Mouse (Mus musculus) hindbrain, embryonic 15.5 days (tissue): ENCODE results near the gene Plcb4. TPM values are rescaled to one million over a fixed set of nuclear protein-coding genes. Genes with fewer than 3 reads are reported as not detected.

Source experiments
- ATAC-seq: fragments of 200-750 bp; cut with Nextera tagmentation; 2 replicates; pipeline ENCODE4 v1.8.0; 2017; ENCODE audit warnings: low read depth, moderate number of reproducible peaks, moderate TSS enrichment; ENCODE audit not compliant: low FRiP score
- H3K27ac ChIP-seq: fragments of 300-500 bp; sonication (generic); replicated peaks from 2 replicates; pipeline ENCODE4 v1.5.1; 2015; ENCODE audit warnings: mild to moderate bottlenecking, inconsistent platforms
- H3K27me3 ChIP-seq: fragments of 300-500 bp; sonication (generic); 2 replicates; pipeline ENCODE4 v1.6.1; 2015; ENCODE audit warnings: control low read depth, inconsistent platforms
- H3K36me3 ChIP-seq: fragments of 300-500 bp; sonication (generic); 2 replicates; pipeline ENCODE4 v1.6.1; 2015; ENCODE audit warnings: control low read depth, inconsistent platforms
- H3K4me1 ChIP-seq: fragments of 300-500 bp; sonication (generic); replicated peaks from 2 replicates; pipeline ENCODE4 v1.6.1; 2015; ENCODE audit warnings: control low read depth, inconsistent platforms
- H3K4me2 ChIP-seq: fragments of 300-500 bp; sonication (generic); 2 replicates; pipeline ENCODE4 v1.6.1; 2015; ENCODE audit warnings: moderate library complexity, mild to moderate bottlenecking, inconsistent platforms
- H3K4me3 ChIP-seq: fragments of 300-500 bp; sonication (generic); 2 replicates; pipeline ENCODE4 v1.5.1; 2015; ENCODE audit warnings: mild to moderate bottlenecking, inconsistent platforms
- H3K9ac ChIP-seq: fragments of 300-500 bp; sonication (generic); 2 replicates; pipeline ENCODE4 v1.6.1; 2015; ENCODE audit warnings: inconsistent platforms
- H3K9me3 ChIP-seq: fragments of 300-500 bp; sonication (generic); 2 replicates; pipeline ENCODE4 v1.6.1; 2016; ENCODE audit warnings: control low read depth, inconsistent platforms
- WGBS: fragments of 180-500 bp; shearing (Covaris S2); methylation state at CpG from one replicate; pipeline ENCODE4 v1.1.7; 2015; 5-methylcytosine and 5-hydroxymethylcytosine counted together
- polyA plus RNA-seq: library from polyadenylated mRNA; unstranded; fragments of >200 nt; fragmentation: Nextera tagmentation; extraction: Ambion mirVana; gene quantifications from 2 replicates; pipeline ENCODE4 v1.2.1, GENCODE M21; 2015

The Plcb4 gene
- polyA plus RNA-seq, 1 experiment from 2014 or later: 46.1 TPM

DNA sequence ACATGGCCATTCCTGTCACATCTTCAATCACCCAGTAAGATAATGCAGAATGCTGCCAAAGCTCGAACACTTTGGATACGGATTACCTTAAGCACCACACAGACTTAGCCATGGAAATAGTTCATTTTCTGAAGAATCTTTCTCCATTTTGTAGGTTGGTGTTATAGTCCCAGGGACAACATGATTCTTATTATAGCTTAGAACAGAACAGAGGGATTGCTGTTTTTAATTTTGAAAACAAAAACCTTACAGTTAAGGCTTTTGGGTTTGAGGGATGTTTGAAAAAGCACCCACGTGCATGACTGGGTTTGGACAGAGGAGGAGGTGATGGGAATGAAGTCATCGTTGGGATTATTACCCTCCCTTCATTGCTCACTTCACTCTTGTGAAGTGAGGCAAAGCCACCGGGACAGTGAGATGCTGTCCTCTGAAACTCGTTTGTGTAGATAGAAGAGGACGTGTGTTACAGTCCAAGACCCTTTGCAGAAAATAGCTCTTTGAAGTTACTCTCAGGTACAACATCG lies 18.2 kb downstream of the Plcb4 start:
- H3K36me3 ChIP-seq: no peaks in the 10 kb centered on the region
- WGBS: 67% methylated on average over 8 of the region's 8 CpGs
- no peak overlapping the region for H3K27ac ChIP-seq

DNA sequence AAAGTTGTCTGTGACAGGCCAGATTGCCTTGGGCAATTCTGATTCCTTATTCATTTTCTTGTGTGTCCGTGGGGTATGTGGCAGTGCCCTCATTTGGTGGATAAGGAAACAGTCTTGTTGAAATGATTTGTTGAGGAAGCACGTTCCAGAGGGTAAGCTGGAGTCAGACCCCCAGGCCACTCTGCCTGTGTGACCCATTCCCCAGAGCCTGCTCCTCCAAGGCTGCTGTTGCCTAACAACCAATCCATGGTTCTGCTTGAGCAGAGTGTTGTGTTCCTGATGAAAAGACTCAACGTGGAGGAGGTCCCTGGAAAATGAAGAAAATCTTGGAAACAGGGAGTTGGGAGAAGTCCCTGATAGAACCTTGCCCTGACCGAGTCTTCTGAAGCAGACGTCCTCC lies 18.8 kb downstream of the Plcb4 start:
- Histone ChIP-seq H3K9ac (no peak overlapping the region), H3K4me2 (no peak overlapping the region), H3K27ac (no peak overlapping the region), H3K4me3 (no peak overlapping the region), H3K4me1 (0 out of 2 replicates have a peak, but pooled peaks cover 4% of the 10 kb centered on the region), H3K9me3 (no peaks in the 10 kb centered on the region), H3K27me3 (no peaks in the 10 kb centered on the region), H3K36me3 (no peaks in the 10 kb centered on the region)
- no peak for ATAC-seq
- WGBS: 64% methylated on average over 5 of the region's 5 CpGs

More for the DNA sequence above, 18.2 kb downstream of the Plcb4 start:
- ATAC-seq: no peak
- Histone ChIP-seq H3K9me3 (no peaks in the 10 kb centered on the region), H3K4me2 (no peak overlapping the region), H3K9ac (no peak overlapping the region), H3K4me1 (0 out of 2 replicates have a peak, but pooled peaks cover 4% of the 10 kb centered on the region), H3K4me3 (no peak overlapping the region), H3K27me3 (no peaks in the 10 kb centered on the region)

DNA sequence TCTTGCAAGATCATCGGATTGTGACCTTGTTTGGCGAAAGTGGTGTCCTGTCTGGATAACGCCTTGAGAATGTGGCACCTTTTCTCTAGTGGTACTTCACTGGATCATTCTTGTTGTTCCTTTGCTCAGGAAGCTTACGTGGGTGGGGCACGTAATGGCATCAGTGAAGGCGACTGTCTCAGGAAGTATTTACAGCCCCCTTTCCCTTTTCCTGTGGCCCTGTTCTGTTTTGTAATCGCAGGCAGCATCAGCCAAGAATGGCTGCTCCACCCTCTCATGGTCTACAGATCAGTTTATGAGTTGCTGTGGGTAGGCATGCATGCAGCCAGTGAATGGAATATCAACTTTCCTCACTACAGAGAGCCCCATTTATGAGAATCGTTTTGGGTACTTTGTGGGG lies 21.2 kb downstream of the Plcb4 start:
- Histone ChIP-seq H3K9me3 (no peaks in the 10 kb centered on the region), H3K27me3 (no peaks in the 10 kb centered on the region), H3K9ac (no peak overlapping the region), H3K4me2 (no peak overlapping the region), H3K4me3 (no peak overlapping the region), H3K4me1 (0 out of 2 replicates have a peak, but pooled peaks cover 4% of the 10 kb centered on the region), H3K27ac (no peak overlapping the region), H3K36me3 (no peaks in the 10 kb centered on the region)
- no peak for ATAC-seq
- 95% methylated on average over 8 of the region's 8 CpGs for WGBS

DNA sequence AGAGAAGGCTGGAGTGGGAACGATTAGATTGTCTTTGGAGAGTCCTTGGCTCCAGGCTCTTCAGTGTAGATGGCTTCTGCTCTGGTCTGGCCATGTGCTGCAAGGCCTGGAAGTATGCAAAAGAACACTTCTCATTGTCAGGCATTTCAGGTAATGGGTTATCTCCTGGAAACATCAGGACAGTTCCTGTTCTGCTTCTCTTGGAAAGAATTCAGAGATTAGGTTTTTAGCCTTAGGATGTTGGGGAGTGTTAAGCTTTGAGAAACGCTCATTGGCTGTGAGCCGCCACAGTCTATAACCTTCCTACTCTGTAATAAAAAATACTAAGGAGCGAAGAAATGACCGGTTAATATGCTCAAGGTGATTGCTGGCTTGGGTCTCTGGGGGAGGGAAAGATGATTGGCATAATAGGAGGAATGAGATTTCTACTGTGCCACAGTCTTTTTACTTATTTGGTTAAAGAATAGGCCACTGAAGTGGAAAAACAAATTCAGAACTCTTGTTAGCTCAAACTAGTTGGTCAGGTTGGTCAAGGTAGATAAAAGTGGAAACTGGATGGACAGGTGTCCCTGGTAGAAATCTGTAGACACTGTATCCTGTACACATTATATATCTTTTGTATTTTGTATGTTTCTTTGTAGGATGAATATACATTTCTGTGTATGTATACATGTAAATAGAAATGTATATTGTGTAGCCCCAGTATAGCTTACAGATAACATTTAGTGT lies 21.8 kb downstream of the Plcb4 start:
- Histone ChIP-seq H3K27me3 (no peaks in the 10 kb centered on the region), H3K27ac (no peak overlapping the region), H3K9ac (no peak overlapping the region), H3K4me1 (0 out of 2 replicates have a peak, but pooled peaks cover 4% of the 10 kb centered on the region), H3K36me3 (no peaks in the 10 kb centered on the region), H3K4me2 (no peak overlapping the region), H3K9me3 (no peaks in the 10 kb centered on the region), H3K4me3 (no peak overlapping the region)
- no peak for ATAC-seq
- whole genome bisulfite sequencing: 86% methylated on average over 5 of the region's 5 CpGs

DNA sequence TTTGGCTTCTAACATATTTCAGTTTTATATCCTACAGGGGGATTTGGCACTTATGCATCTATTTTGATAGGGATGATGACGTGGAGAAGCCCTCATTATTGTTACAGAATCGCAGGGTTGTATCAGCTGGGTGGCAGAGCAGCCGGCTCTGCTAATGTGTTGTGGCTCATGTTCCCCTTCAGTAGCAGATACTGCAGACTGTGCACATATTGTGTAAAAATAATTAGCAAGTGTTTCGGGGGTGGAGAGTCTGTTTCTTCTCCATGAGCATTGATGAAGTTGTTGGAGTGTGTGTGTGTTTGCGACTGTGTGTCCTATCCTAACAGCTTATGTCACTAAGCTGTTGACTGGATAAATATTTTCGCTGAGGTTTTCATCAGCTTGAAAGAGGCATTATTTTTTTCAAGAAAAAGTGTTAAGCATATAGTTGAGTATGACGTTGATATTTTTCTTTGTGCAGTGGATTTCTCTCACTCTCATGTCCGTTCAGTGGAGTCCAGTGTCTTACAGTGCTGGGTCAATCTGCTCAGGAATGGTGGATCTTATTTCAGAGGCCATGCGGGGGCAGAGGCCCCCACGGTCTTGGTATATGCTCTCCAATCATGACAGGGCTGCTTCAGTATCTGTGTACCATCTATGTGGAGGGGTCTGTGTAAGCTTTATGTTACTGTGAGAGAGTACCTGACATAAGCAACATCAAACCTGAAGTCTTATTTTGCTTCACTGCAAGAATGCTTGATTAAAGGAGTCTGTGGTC lies 25.1 kb downstream of the Plcb4 start:
- no peaks in the 10 kb centered on the region for H3K27me3 ChIP-seq
- no peak overlapping the region for H3K9ac ChIP-seq
- no peak for ATAC-seq
- 69% methylated on average over 10 of the region's 10 CpGs for WGBS
- no peak overlapping the region for H3K4me3 ChIP-seq
- H3K4me2 ChIP-seq: no peak overlapping the region
- H3K27ac ChIP-seq: no peak overlapping the region
- H3K9me3 ChIP-seq: no peaks in the 10 kb centered on the region
- no peaks in the 10 kb centered on the region for H3K4me1 ChIP-seq
- H3K36me3 ChIP-seq: no peaks in the 10 kb centered on the region

DNA sequence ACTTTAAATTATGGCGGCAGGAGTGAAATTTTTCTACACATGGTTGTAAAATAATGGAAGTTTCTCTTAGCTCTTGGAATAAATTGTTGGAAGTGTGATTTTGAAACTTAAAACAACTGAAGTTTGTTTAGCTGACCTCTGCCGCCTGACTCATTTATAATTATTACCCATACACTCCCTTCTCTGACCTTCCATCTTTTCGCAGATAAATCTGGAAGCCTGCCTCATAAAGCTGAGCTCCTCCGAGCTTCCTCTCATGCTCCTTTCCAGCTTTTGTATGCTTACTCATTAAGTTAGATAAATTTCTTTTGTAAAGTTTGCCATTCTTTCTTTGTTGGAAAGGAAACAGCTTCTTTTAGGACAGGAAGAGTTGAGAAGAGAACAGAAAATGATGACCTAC lies 27.9 kb downstream of the Plcb4 start:
- Histone ChIP-seq H3K4me1 (0 out of 2 replicates have a peak, but pooled peaks cover 5% of the 10 kb centered on the region), H3K27me3 (no peaks in the 10 kb centered on the region), H3K4me3 (no peak overlapping the region), H3K36me3 (no peaks in the 10 kb centered on the region), H3K27ac (no peak overlapping the region), H3K9me3 (no peaks in the 10 kb centered on the region), H3K4me2 (no peak overlapping the region), H3K9ac (no peak overlapping the region)
- ATAC-seq: no peak
- 87% methylated on average over 4 of the region's 4 CpGs for WGBS

DNA sequence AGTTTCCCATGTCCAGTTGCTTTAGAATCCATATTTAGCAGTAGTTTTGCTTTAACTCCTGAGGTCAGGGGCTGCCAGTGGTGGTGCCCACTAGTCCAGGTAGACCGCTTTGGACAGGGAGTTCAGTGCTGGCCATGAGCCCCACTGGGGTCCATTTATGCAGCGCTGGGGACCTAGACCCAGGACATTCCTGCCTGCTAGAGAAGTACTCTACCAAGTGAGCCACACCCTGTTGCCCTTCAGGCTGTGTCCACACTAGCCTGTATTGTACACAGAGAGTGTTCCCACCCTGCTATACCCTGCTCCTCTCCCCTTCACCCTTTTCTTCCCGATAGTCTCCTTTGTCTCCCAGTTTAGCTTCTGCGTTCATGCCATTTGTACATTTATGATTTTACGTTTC lies 28.8 kb downstream of the Plcb4 start:
- no peak for ATAC-seq
- H3K27ac ChIP-seq: no peak overlapping the region
- no peaks in the 10 kb centered on the region for H3K9me3 ChIP-seq
- no peak overlapping the region for H3K9ac ChIP-seq
- H3K4me3 ChIP-seq: no peak overlapping the region
- H3K4me2 ChIP-seq: no peak overlapping the region
- 89% methylated on average over 5 of the region's 5 CpGs for WGBS
- H3K36me3 ChIP-seq: no peaks in the 10 kb centered on the region
- 0 out of 2 replicates have a peak, but pooled peaks cover 5% of the 10 kb centered on the region for H3K4me1 ChIP-seq
- no peaks in the 10 kb centered on the region for H3K27me3 ChIP-seq

DNA sequence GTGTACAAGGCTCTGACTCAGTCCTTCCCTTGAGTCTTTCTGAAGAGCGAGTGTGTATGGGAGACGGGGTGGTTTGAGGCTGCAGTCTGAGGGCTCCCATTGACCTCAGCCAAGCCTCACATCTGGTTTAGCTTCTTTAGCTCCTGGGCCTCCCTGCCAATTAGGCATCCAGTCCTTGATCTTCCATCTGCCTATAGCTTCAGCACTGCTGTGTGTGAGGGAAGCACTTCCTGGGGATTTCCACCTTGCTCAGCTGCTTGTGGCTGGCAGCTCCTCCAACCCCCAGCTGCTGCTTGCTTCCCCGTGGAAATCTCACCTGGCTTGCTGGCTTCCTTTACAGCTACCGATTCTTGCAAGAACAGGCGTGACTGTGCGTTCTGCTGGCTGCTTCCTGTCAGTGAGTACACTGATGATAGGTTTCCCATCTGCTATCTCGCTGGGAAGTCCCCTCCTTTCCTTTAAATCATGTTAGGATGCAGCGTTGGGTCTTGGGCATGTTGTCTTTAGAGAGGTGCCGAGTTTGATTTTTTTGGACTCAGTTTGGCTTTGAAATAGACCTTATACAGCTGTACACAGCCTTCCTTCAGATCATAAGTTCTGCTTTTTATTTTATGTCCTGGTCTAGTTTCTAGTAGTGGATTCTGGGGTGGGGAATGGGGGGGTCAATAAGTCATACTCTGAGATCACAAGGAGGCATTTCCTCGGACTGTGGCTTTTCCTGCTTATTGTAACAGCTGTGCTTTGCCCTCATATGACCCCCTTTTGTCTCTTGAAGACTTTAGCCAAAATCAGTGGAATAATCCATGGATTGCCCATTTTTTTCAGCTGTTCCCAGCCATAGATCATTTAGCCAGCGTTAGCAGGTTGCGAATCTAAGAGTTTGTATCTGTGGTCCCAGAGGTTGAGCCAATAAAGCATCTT lies 34.0 kb downstream of the Plcb4 start:
- Histone ChIP-seq H3K27ac (no peak overlapping the region; the same call in 1 of the 2 replicates), H3K9me3 (no peaks in the 10 kb centered on the region), H3K36me3 (no peaks in the 10 kb centered on the region), H3K27me3 (no peaks in the 10 kb centered on the region), H3K4me3 (no peak overlapping the region), H3K4me2 (no peak overlapping the region), H3K4me1 (0 out of 2 replicates have a peak, but pooled peaks cover 8% of the 10 kb centered on the region), H3K9ac (no peak overlapping the region)
- peak; percentile 61 for ATAC-seq
- 57% methylated on average over 12 of the region's 12 CpGs for WGBS

DNA sequence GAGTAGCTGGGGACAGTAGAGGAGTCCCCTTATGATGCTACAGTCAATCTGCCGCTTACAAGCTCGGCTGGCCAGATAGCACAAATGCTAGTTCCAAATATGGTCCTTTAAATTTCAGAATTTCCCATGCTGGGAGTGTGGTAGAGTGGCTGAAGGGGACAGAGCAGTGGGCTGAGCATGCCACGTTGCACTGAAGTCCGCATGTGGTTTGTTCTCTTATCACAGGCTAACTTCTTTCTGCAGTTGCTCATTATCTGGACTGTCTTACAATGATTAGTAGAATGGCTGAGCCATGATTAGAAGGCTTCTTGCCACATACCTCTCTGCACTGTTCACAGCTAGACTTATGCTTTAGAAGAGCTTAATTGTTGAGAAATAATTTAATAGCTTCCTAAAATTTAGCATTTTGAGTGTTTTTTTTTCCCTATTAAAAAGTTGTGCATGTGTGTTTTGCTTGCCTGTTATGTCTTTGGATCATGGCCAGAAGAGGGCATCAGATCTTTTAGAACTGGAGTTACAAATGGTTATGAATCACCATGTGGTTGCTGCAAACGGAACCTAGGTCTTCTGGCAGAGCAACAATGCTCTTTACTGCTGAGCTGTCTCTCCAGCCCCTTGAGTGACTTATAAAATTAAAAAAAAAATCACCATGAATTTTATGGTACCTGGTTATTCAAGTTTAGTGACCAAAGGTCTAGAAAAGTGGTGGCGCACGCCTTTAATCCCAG lies 42.0 kb downstream of the Plcb4 start:
- Histone ChIP-seq H3K4me2 (no peak overlapping the region), H3K4me1 (no peaks in the 10 kb centered on the region), H3K27me3 (no peaks in the 10 kb centered on the region), H3K27ac (no peak overlapping the region), H3K4me3 (no peak overlapping the region), H3K9ac (no peak overlapping the region), H3K9me3 (no peaks in the 10 kb centered on the region), H3K36me3 (no peaks in the 10 kb centered on the region)
- ATAC-seq: no peak; the same call in 1 of the 2 replicates
- WGBS: 91% methylated on average over 7 of the region's 7 CpGs

DNA sequence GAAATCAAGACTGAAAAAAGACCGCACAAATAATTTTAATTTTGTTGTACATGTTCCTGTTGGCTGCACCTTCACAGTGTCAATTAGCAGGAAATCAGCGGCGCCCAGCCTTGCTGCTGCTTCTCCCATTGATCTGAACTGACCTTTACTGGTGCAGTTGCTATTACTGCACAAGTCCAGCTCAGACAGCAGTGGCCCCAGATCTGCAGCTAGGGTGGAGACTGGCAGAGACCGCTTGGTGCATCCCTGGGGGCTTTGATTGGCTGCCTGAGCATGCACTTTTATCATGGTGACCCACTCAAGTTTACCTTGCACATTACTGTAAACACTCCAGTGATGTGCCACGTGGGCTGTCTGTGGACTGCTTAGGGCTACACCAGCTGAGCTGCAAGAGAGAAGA lies 45.9 kb downstream of the Plcb4 start:
- Histone ChIP-seq H3K4me2 (no peak overlapping the region), H3K4me1 (0 out of 2 replicates have a peak, but pooled peaks cover 4% of the 10 kb centered on the region), H3K36me3 (no peaks in the 10 kb centered on the region), H3K27ac (no peak overlapping the region), H3K27me3 (no peaks in the 10 kb centered on the region), H3K9me3 (no peaks in the 10 kb centered on the region), H3K4me3 (no peak overlapping the region), H3K9ac (no peak overlapping the region)
- ATAC-seq: no peak
- 85% methylated on average over 5 of the region's 5 CpGs for WGBS

DNA sequence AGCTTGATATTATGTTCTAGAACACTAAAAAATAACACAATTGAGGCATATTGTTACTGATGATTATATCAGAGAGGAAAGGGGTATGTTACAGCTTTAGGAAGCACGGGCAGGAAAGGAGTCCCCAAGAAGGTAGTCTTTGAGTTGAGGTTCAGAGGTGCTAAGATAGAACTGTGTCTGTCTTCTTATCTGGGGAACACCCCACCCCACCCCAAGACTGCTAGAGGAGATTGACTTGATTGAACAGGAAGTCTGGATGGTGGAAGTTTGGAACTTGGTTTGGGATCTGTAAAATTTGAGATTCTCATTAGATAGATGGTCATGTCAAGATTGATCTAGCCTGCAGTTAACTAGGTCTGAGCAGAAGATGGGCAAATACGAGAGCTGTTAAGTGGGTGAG lies 48.5 kb downstream of the Plcb4 start:
- WGBS: 90% methylated on average over 2 of the region's 2 CpGs
- Histone ChIP-seq H3K27me3 (no peaks in the 10 kb centered on the region), H3K9me3 (no peaks in the 10 kb centered on the region), H3K4me2 (no peak overlapping the region), H3K36me3 (no peaks in the 10 kb centered on the region), H3K4me1 (peaks cover 22% of the 10 kb centered on the region), H3K27ac (no peak overlapping the region), H3K9ac (no peak overlapping the region), H3K4me3 (no peak overlapping the region)
- no peak for ATAC-seq
